Mouse (Mus musculus) liver, postnatal 0 days (tissue): ENCODE data around the gene Cmtm2a.

ENCODE experiments used
- CTCF ChIP-seq: sonication (generic); IDR thresholded peaks from 2 replicates; pipeline ENCODE4 v1.5.1; 2016; ENCODE audit warnings: antibody characterized with exemption, low read depth
- EP300 ChIP-seq: IDR thresholded peaks from 2 replicates; pipeline ENCODE4 v1.6.1; 2016; ENCODE audit warnings: antibody characterized with exemption, low read depth, mild to moderate bottlenecking

GRCm38 (mm10) chr8:104242038-104242644, 50.8 kb downstream of the Cmtm2a start:
- no peak for TF ChIP-seq CTCF
- TF ChIP-seq EP300, result no peak
